Mouse (Mus musculus) midbrain, embryonic 16.5 days (tissue): Measurements from ENCODE around the gene Gimap7. TPM values are rescaled to one million over a fixed set of nuclear protein-coding genes. Genes with fewer than 3 reads are reported as not detected.

ENCODE experiments used
- ATAC-seq: fragments of 200-750 bp; cut with Nextera tagmentation; 2 replicates; pipeline ENCODE4 v1.8.0; 2017; ENCODE audit warnings: moderate TSS enrichment
- H3K27ac ChIP-seq: fragments of 300-500 bp; sonication (generic); 2 replicates; pipeline ENCODE4 v1.5.1; 2014; ENCODE audit warnings: mild to moderate bottlenecking, low read length, mixed read lengths
- H3K27me3 ChIP-seq: fragments of 300-500 bp; sonication (generic); 2 replicates; pipeline ENCODE4 v1.6.1; 2014; ENCODE audit warnings: low read depth, low read length, mixed read lengths; ENCODE audit not compliant: control insufficient read depth, insufficient read depth
- H3K36me3 ChIP-seq: fragments of 300-500 bp; sonication (generic); 2 replicates; pipeline ENCODE4 v1.6.1; 2014; ENCODE audit warnings: mild to moderate bottlenecking, low read length, moderate library complexity, mixed read lengths; ENCODE audit not compliant: control insufficient read depth, insufficient read depth
- H3K4me1 ChIP-seq: fragments of 300-500 bp; sonication (generic); 2 replicates; pipeline ENCODE4 v1.6.1; 2014; ENCODE audit warnings: mild to moderate bottlenecking, low read length, mixed read lengths; ENCODE audit not compliant: control insufficient read depth, insufficient read depth
- H3K4me2 ChIP-seq: fragments of 300-500 bp; sonication (generic); 2 replicates; pipeline ENCODE4 v1.6.1; 2014; ENCODE audit warnings: mild to moderate bottlenecking, low read length, mixed read lengths
- H3K4me3 ChIP-seq: fragments of 300-500 bp; sonication (generic); 2 replicates; pipeline ENCODE4 v1.5.1; 2014; ENCODE audit warnings: low read depth, mild to moderate bottlenecking, low read length, moderate library complexity, mixed read lengths
- H3K9ac ChIP-seq: fragments of 300-500 bp; sonication (generic); 2 replicates; pipeline ENCODE4 v1.6.1; 2014; ENCODE audit warnings: low read depth, low read length, mixed read lengths
- H3K9me3 ChIP-seq: fragments of 300-500 bp; sonication (generic); replicated peaks from 2 replicates; pipeline ENCODE4 v1.6.1; 2014; ENCODE audit warnings: mild to moderate bottlenecking, low read length, mixed read lengths; ENCODE audit not compliant: control insufficient read depth, poor library complexity, severe bottlenecking
- WGBS: fragments of 180-500 bp; shearing (Covaris S2); extraction: QIAGEN DNeasy Blood & Tissue Kit; methylation state at CpG from one replicate; pipeline ENCODE4 v1.1.7; 2014; 5-methylcytosine and 5-hydroxymethylcytosine counted together
- polyA plus RNA-seq: library from polyadenylated mRNA; unstranded; fragments of >200 nt; fragmentation: Nextera tagmentation; extraction: Ambion mirVana; gene quantifications from 2 replicates; pipeline ENCODE4 v1.2.1, GENCODE M21; 2015

Gene Gimap7
- polyA plus RNA-seq, 1 experiment from 2014 or later, result not detected

GRCm38 (mm10) chr6:48745490-48745889, 27.1 kb downstream of the Gimap7 start:
- Histone ChIP-seq H3K27ac (no peak overlapping the region), H3K36me3 (no peaks in the 10 kb centered on the region), H3K9ac (no peak overlapping the region), H3K4me2 (no peak overlapping the region), H3K27me3 (peaks cover 10% of the 10 kb centered on the region), H3K4me1 (0 out of 2 replicates have a peak, but pooled peaks cover 4% of the 10 kb centered on the region), H3K4me3 (no peak overlapping the region), H3K9me3 (no peaks in the 10 kb centered on the region)
- WGBS, result 58% methylated on average over 2 of the region's 2 CpGs
- ATAC-seq, result no peak

DNA sequence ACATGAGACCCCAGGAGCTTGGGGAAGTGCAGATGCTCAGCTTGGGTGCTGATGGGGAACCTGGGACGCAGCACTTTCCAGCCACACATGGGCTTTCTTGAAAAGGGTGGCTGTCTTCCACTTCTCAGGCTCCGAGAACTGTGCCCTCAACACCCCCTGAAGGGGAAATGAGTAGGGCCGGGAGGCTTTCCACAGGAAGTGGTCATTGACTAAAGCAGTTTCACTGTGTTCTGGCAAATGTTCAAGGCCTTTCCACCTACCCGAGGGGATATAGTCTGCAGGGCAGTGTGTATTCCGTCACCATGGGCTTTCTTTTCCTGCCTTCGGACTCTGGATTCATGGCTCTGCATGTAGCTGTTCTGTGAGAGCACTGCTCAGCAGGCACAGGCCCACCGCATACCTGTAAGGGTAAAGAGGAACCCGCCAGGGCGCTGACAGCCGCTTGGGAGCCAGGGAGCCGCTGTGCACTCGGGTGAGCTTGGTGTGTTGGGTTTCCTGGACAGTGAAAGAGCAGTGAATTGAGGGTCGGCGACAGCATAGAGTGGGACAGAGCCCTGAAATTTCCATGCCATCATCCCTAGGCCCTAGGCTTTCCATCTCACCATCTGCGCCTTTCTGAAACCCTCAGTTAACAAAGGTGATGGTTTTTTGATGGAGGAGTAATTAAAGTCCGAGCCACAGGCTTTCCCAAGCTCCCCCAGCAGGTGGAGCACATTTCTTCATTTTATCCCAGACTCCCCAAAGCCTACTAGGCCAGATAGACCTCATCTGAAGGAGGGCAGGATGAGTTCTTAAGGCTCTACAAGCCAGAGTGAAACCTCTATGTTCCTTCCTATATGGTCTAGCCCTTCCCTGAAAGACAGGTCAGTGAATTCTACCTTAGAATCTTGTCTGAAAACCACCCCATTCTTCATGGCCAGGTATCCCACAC, 27.8 kb downstream of the Gimap7 start, which contains the start of gene Gimap5:
Gimap5 (plus strand) TSS at position 239 of the 931 bp plus-strand sequence.
- Histone ChIP-seq H3K36me3 (no peaks in the 10 kb centered on the region), H3K9me3 (no peaks in the 10 kb centered on the region), H3K4me1 (0 out of 2 replicates have a peak, but pooled peaks cover 4% of the 10 kb centered on the region), H3K4me2 (0 out of 2 replicates have a peak within 1 kb of the TSS, but pooled peaks have one; percentile 26), H3K4me3 (no peak within 1 kb of the TSS), H3K27me3 (peaks cover 9% of the 10 kb centered on the region), H3K27ac (no peak within 1 kb of the TSS), H3K9ac (no peak within 1 kb of the TSS)
- ATAC-seq, result no peak
- 51% methylated on average over 16 of the region's 16 CpGs for WGBS

DNA sequence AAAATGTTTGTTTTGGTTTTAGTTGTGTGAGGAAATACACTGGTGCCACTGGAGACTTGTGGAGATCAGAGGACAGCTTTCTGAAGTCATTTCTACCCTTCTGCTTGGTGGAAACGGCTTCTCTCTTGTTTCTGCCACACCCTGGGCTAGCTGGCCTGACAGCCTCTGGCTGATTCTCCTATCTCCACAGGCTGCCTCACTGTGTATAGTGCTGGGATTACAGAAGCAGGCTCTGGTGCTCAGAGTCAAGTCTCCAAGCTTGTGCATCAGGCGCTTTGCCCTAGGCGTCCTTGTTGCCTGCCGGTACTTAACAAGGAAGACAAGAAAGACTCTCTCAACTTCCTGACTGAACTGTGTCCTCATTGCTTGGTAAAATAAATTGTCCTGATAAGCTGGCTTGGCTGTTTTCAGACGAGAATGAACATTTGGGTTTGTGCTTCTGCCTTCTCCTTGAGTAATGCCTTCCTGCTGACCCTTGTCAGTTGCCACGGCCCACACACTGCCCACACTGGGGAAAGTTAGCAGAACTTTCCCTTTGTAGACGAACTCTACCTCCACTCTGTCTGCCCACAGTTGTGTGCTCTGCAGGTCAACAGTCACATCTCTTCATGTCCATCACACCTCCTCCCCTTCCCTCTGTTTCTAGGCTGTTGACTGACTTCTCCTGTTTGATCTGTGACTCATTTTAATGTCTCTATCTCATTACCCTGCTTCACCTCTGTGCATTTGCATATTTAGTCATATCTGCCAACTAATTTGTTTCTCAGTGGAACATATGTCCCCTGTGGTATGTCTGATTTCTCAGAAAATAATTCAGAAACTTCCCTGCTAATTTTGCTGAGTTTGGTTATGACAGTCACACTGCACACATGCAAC, 28.9 kb downstream of the Gimap7 start:
- H3K4me2 ChIP-seq, result no peak overlapping the region
- H3K4me3 ChIP-seq, result no peak overlapping the region
- H3K4me1 ChIP-seq, result 0 out of 2 replicates have a peak, but pooled peaks cover under 1% of the 10 kb centered on the region
- no peaks in the 10 kb centered on the region for H3K36me3 ChIP-seq
- H3K9ac ChIP-seq, result no peak overlapping the region
- H3K27ac ChIP-seq, result no peak overlapping the region
- no peaks in the 10 kb centered on the region for H3K9me3 ChIP-seq
- WGBS, result 86% methylated on average over 7 of the region's 7 CpGs
- ATAC-seq, result no peak
- H3K27me3 ChIP-seq, result peaks cover 4% of the 10 kb centered on the region

DNA sequence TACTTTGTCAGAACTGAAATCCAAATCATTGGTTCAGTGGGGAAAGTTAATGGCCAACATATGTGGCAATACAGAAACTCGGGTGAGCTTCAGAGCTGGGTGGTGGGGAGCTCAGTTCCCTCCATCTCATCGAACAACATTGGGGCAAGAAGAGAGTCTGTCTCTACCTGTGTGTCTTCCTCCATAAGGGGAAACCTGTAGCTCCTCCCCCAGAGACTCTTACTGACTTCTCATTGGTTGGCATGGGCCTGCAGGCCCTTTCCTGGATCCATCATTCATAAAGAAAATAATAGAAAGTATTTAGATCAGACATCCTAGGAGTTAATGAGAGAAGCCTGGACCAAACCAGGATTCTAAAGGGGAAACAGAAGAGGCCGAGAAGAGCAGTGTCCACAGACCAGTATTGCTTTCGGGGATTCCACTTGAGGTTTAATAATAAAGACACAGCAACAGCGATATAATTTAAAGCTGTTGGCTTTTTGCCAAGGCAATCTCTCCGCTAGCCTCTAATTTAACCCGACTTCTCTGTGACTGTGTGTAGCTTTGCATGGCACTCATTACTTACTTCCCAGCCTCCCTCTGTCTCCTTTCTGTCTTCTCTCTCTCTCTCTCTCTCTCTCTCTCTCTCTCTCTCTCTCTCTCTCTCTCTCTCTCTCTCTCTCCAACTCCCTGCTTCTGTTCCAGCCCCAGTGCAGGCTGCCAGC, 45.3 kb downstream of the Gimap7 start:
- 75% methylated on average over 7 of the region's 7 CpGs for WGBS
- Histone ChIP-seq H3K27ac (no peak overlapping the region), H3K4me1 (no peaks in the 10 kb centered on the region), H3K9me3 (no peaks in the 10 kb centered on the region), H3K36me3 (no peaks in the 10 kb centered on the region), H3K4me2 (no peak overlapping the region), H3K9ac (no peak overlapping the region), H3K4me3 (no peak overlapping the region), H3K27me3 (no peaks in the 10 kb centered on the region)
- no peak for ATAC-seq

DNA sequence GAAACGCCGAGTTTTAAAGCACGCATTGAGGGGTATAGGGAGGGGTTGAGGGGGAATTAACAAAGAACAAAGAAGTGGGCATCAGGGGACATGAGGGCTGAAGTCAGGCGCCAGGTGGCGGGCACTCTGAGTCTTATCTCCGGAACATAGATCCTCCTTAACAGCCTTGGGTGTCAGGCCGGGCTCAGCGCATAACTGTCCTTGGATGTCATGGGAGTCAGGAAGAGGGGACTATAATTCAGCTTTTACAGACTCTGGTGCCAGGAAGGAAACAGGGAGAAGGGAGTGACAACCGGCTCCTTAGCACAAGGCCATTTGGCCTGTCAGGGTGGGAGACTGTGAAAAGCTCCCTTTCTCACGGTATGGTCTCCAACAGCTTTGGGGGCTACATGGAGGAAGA, 46.1 kb downstream of the Gimap7 start:
- no peak for ATAC-seq
- Histone ChIP-seq H3K27me3 (no peaks in the 10 kb centered on the region), H3K4me3 (no peak overlapping the region), H3K4me2 (no peak overlapping the region), H3K9me3 (no peaks in the 10 kb centered on the region), H3K9ac (no peak overlapping the region), H3K4me1 (no peaks in the 10 kb centered on the region), H3K36me3 (no peaks in the 10 kb centered on the region), H3K27ac (no peak overlapping the region)
- 86% methylated on average over 10 of the region's 10 CpGs for WGBS

GRCm38 (mm10) chr6:48768178-48768869, 49.9 kb downstream of the Gimap7 start:
- WGBS, result 73% methylated on average over 9 of the region's 9 CpGs
- no peaks in the 10 kb centered on the region for H3K27me3 ChIP-seq
- H3K4me3 ChIP-seq, result no peak overlapping the region
- ATAC-seq, result no peak
- H3K27ac ChIP-seq, result no peak overlapping the region
- no peaks in the 10 kb centered on the region for H3K36me3 ChIP-seq
- no peak overlapping the region for H3K4me2 ChIP-seq
- H3K4me1 ChIP-seq, result no peaks in the 10 kb centered on the region
- no peak overlapping the region for H3K9ac ChIP-seq
- H3K9me3 ChIP-seq, result no peaks in the 10 kb centered on the region

DNA sequence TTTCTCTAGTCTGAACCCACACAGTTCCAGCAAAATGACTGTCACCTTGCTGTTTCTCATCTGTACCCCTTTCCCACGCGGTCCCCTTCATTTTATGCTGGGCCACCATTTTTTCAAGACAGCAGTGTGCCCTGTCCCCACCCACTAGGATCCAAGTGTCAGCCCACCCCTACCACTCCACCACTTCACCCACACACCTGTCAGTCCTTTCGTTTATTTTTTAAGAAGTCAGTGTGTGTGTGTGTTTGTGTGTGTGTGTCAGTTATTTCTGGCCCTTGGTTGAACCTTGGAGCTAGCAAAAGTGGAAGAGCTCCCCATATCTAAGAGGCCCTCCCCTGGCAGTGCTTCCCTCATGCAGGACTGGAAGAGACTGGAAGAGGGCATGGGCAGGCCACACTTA, 50.5 kb downstream of the Gimap7 start:
- no peak for ATAC-seq
- no peak overlapping the region for H3K4me3 ChIP-seq
- no peaks in the 10 kb centered on the region for H3K4me1 ChIP-seq
- H3K27me3 ChIP-seq, result no peaks in the 10 kb centered on the region
- WGBS, result 90% methylated on average over 3 of the region's 3 CpGs
- H3K9me3 ChIP-seq, result no peaks in the 10 kb centered on the region
- H3K36me3 ChIP-seq, result no peaks in the 10 kb centered on the region
- no peak overlapping the region for H3K27ac ChIP-seq
- no peak overlapping the region for H3K9ac ChIP-seq
- H3K4me2 ChIP-seq, result no peak overlapping the region

DNA sequence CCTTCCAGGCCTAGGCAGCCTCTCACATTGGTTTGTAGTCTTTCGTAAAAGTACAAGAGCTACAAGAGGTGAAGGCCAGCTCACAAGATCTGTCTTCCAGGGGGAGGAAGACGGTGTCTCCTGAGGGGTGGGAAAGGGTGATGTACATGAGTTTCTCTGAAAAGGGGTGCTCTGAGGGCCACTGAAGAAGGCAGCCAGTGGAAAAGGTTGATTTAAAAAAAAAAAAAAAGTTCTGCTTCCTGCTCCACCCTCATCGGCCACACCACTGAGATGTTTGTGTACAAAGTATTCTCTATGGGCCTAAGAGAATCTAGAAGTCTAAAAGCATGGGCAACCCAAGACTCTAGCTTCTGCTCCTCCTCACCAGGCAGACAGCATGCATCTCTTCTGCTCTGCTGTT, 52.3 kb downstream of the Gimap7 start, which contains the start of gene Gimap3:
Gimap3 (minus strand) TSS at position 156 of the 400 bp plus-strand sequence.
- Histone ChIP-seq H3K9ac (no peak within 1 kb of the TSS), H3K27me3 (no peaks in the 10 kb centered on the region), H3K4me3 (no peak within 1 kb of the TSS), H3K4me2 (no peak within 1 kb of the TSS), H3K9me3 (no peaks in the 10 kb centered on the region), H3K27ac (no peak within 1 kb of the TSS), H3K4me1 (no peaks in the 10 kb centered on the region), H3K36me3 (no peaks in the 10 kb centered on the region)
- ATAC-seq, result no peak
- 99% methylated on average over 3 of the region's 3 CpGs for WGBS
